Mouse (Mus musculus) frontal cortex, adult (tissue): ENCODE measurements around the gene Ncan.
A peak's percentile ranks its signal among the peaks of the same experiment; 100 is the strongest.
"Not testable (repeated sequence)": the region's sequence is repeated elsewhere in the genome, so short reads cannot be mapped to it uniquely, and the experiment has no call there.

Experiments
- ATAC-seq: cut with Nextera tagmentation; 2 replicates; pipeline ENCODE4 v1.9.2; 2017; ENCODE audit warnings: mild to moderate bottlenecking, moderate library complexity, mixed read lengths; ENCODE audit not compliant: low TSS enrichment

Ncan gene

GRCm38 (mm10) chr8:70084191-70085065 lies 36.2 kb downstream of the Ncan start:
- ATAC-seq: no peak

GRCm38 (mm10) chr8:70083285-70083684 lies 37.4 kb downstream of the Ncan start, which contains the start of gene Hapln4:
Gene Hapln4 (plus strand): TSS chr8:70083457.
- ATAC-seq: peak; percentile 51

GRCm38 (mm10) chr8:70081976-70082375 lies 38.7 kb downstream of the Ncan start:
- no peak for ATAC-seq

- no peak for ATAC-seq
Measured at GRCm38 (mm10) chr8:70073682-70074081, 47.0 kb downstream of the Ncan start.

- no peak for ATAC-seq
Measured at GRCm38 (mm10) chr8:70073120-70073519, 47.6 kb downstream of the Ncan start.

GRCm38 (mm10) chr8:70072441-70073069 lies 48.1 kb downstream of the Ncan start, which contains the start of gene Tm6sf2:
Gene Tm6sf2 (plus strand): TSS chr8:70072924.
- ATAC-seq: no peak

- ATAC-seq: no peak
Measured at GRCm38 (mm10) chr8:70071836-70072440, 48.7 kb downstream of the Ncan start.

- ATAC-seq: no peak
Measured at GRCm38 (mm10) chr8:70057721-70058120, 63.0 kb downstream of the Ncan start.

GRCm38 (mm10) chr8:70050434-70050833 lies 70.2 kb downstream of the Ncan start:
- ATAC-seq: not testable (repeated sequence)

- ATAC-seq: no peak
Measured at GRCm38 (mm10) chr8:70049662-70050061, 71.0 kb downstream of the Ncan start.

GRCm38 (mm10) chr8:70043996-70044395 lies 76.7 kb downstream of the Ncan start:
- ATAC-seq: no peak
